Mouse (Mus musculus) neural tube, embryonic 14.5 days (tissue): ENCODE data around the gene Lrmp. TPM values are rescaled to one million over a fixed set of nuclear protein-coding genes. Genes with fewer than 3 reads are reported as not detected.
A peak's percentile ranks its signal among the peaks of the same experiment; 100 is the strongest.

Experiments used
- ATAC-seq: fragments of 200-750 bp; cut with Nextera tagmentation; 2 replicates; pipeline ENCODE4 v1.8.0; 2017; ENCODE audit warnings: low read depth, mild to moderate bottlenecking, moderate TSS enrichment, moderate library complexity
- H3K27ac ChIP-seq: fragments of 300-500 bp; sonication (generic); 2 replicates; pipeline ENCODE4 v1.5.1; 2014; ENCODE audit warnings: low read depth, mild to moderate bottlenecking, control low read depth, low read length, moderate library complexity, mixed read lengths
- H3K27me3 ChIP-seq: fragments of 300-500 bp; sonication (generic); 2 replicates; pipeline ENCODE4 v1.6.1; 2014; ENCODE audit warnings: low read length; ENCODE audit not compliant: control insufficient read depth, insufficient read depth
- H3K36me3 ChIP-seq: fragments of 300-500 bp; sonication (generic); 2 replicates; pipeline ENCODE4 v1.6.1; 2014; ENCODE audit warnings: low read length, mixed read lengths; ENCODE audit not compliant: control insufficient read depth, insufficient read depth
- H3K4me1 ChIP-seq: fragments of 300-500 bp; sonication (generic); 2 replicates; pipeline ENCODE4 v1.6.1; 2014; ENCODE audit warnings: low read length; ENCODE audit not compliant: control insufficient read depth, insufficient read depth
- H3K4me2 ChIP-seq: fragments of 300-500 bp; sonication (generic); 2 replicates; pipeline ENCODE4 v1.6.1; 2014; ENCODE audit warnings: mild to moderate bottlenecking, low read depth, low read length, control low read depth
- H3K4me3 ChIP-seq: fragments of 300-500 bp; sonication (generic); 2 replicates; pipeline ENCODE4 v1.5.1; 2014; ENCODE audit warnings: low read depth, low read length, control low read depth, mixed read lengths
- H3K9ac ChIP-seq: fragments of 300-500 bp; sonication (generic); replicated peaks from 2 replicates; pipeline ENCODE4 v1.6.1; 2014; ENCODE audit warnings: low read depth, mild to moderate bottlenecking, control low read depth, low read length, mixed read lengths
- H3K9me3 ChIP-seq: fragments of 300-500 bp; sonication (generic); 2 replicates; pipeline ENCODE4 v1.6.1; 2016; ENCODE audit warnings: low read length; ENCODE audit not compliant: control insufficient read depth
- WGBS: fragments of 180-500 bp; shearing (Covaris S2); extraction: QIAGEN DNeasy Blood & Tissue Kit; methylation state at CpG from one replicate; pipeline ENCODE4 v1.1.7; 2014; 5-methylcytosine and 5-hydroxymethylcytosine counted together
- polyA plus RNA-seq: library from polyadenylated mRNA; unstranded; fragments of >200 nt; fragmentation: Nextera tagmentation; extraction: Ambion mirVana; gene quantifications from 2 replicates; pipeline ENCODE4 v1.2.1, GENCODE M21; 2014

The Lrmp gene
- polyA plus RNA-seq, 1 experiment from 2014 or later = 0.37 TPM

DNA sequence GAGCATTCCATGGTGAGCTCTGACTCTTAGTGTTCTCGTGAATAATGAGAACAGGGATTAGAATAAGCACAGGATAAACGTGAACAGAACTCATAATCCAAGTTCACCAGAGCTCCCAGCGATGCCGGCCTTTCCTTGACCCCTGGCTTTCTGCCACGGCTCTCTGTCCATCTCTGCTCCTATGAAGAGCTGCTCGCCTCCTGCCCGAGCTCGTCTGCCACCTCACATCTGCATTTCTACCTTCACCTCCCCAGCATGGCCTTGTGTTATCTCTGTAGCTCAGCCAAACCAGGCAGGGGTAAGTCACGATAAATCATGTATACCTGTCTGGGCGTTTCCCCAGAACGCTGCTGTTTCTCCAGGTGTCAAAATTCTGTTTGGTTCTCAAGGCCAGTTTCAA, 25.3 kb downstream of the Lrmp start:
- no peak for ATAC-seq
- 78% methylated on average over 11 of the region's 11 CpGs for WGBS

DNA sequence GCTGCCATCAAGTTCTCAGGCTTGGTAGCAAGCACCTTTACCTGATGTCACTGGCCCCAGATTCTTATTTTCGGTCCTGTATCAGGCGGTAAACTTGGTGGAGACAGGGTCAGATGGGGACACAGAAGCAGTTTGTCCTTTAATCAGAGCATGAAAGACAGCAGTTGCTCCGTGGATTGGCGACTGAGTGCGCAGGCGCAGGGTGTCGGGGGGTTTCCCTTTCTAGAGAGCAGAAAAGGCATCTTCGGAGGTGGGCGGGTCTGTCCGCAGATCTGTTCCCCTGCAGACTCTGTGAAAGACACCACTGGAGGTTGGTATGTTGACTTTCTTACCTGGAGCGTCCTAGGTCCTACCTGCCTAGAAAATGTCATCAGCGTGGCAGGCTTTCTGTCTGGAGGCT, 26.4 kb downstream of the Lrmp start:
- ATAC-seq = no peak
- no peaks in the 10 kb centered on the region for H3K27me3 ChIP-seq
- H3K4me2 ChIP-seq = no peak overlapping the region
- H3K27ac ChIP-seq = no peak overlapping the region
- H3K9me3 ChIP-seq = no peaks in the 10 kb centered on the region
- no peak overlapping the region for H3K4me3 ChIP-seq
- 92% methylated on average over 12 of the region's 12 CpGs for WGBS
- H3K4me1 ChIP-seq = no peaks in the 10 kb centered on the region
- no peak overlapping the region for H3K9ac ChIP-seq
- H3K36me3 ChIP-seq = no peaks in the 10 kb centered on the region

More for the DNA sequence above, 25.3 kb downstream of the Lrmp start:
- H3K36me3 ChIP-seq = no peaks in the 10 kb centered on the region
- no peaks in the 10 kb centered on the region for H3K4me1 ChIP-seq
- H3K27ac ChIP-seq = no peak overlapping the region
- H3K4me3 ChIP-seq = no peak overlapping the region
- no peaks in the 10 kb centered on the region for H3K9me3 ChIP-seq
- no peak overlapping the region for H3K9ac ChIP-seq
- no peak overlapping the region for H3K4me2 ChIP-seq
- H3K27me3 ChIP-seq = no peaks in the 10 kb centered on the region

DNA sequence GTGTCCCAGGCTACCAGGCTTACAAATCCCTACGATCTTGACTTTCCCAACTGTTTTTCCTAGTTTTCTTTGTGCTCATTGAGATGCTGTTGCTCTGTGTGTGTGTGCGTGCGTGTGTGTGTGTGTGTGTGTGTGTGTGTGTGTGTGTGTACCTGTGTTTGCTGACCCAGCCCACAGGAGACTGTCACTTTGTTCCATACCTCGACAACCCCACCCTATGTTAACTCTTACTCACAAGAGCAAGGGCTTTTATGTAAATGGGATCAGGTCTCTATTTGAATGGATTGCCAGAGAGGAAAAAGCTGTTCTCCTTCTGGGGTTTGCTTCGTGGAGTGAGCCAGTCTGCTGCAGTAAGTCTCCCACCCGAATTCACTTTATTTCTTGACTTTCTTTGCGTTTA, 29.7 kb downstream of the Lrmp start:
- no peak overlapping the region for H3K9ac ChIP-seq
- no peaks in the 10 kb centered on the region for H3K27me3 ChIP-seq
- H3K4me1 ChIP-seq = no peaks in the 10 kb centered on the region
- WGBS = 76% methylated on average over 7 of the region's 7 CpGs
- H3K4me3 ChIP-seq = no peak overlapping the region
- H3K4me2 ChIP-seq = no peak overlapping the region
- no peaks in the 10 kb centered on the region for H3K36me3 ChIP-seq
- no peak overlapping the region for H3K27ac ChIP-seq
- no peaks in the 10 kb centered on the region for H3K9me3 ChIP-seq
- ATAC-seq = no peak

DNA sequence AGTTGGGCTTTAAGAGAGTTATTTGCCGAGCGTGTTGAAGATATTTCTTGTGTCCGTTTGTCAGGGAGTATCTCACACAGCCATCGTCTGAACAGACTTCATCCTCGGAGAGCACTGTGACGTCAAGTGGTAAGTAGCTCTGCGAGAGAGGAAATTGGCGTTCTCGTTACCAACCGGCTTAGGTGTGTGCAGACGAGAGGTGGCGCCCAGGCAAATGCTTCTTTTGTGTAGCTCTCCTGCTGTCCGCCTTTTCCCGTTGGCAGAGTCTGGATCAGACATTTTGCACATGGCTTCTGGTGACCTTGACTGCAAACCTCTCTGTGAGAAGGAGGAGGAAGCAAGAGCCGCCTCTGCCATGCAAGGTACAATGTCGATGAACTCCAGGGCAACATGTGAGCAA, 32.3 kb downstream of the Lrmp start:
- H3K4me2 ChIP-seq = no peak overlapping the region
- no peaks in the 10 kb centered on the region for H3K36me3 ChIP-seq
- H3K27ac ChIP-seq = no peak overlapping the region
- H3K9me3 ChIP-seq = no peaks in the 10 kb centered on the region
- H3K27me3 ChIP-seq = no peaks in the 10 kb centered on the region
- H3K4me1 ChIP-seq = no peaks in the 10 kb centered on the region
- H3K9ac ChIP-seq = no peak overlapping the region
- WGBS = 91% methylated on average over 16 of the region's 16 CpGs
- H3K4me3 ChIP-seq = no peak overlapping the region
- no peak for ATAC-seq

DNA sequence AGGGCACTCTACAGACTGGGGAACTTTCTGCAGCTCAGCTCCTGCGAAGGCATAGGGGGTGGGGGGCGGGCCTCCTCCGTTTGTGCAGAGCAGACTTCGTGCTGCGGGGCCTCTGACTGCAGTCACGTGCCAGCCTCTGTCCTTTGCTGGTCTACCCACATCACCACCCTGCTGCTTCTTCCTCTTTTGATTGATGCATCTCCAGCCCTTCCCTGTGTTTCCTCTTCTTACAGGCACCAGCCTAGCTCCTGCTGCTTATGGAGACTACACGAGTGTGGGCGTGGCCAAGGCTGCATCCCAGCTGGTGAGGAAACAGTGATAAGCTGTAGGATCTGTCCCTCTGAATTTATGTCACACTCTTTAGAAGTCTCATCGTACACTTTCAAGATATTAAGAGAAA, 33.6 kb downstream of the Lrmp start:
- no peaks in the 10 kb centered on the region for H3K4me1 ChIP-seq
- H3K9me3 ChIP-seq = no peaks in the 10 kb centered on the region
- 52% methylated on average over 9 of the region's 9 CpGs for WGBS
- H3K27me3 ChIP-seq = no peaks in the 10 kb centered on the region
- H3K27ac ChIP-seq = no peak overlapping the region
- no peaks in the 10 kb centered on the region for H3K36me3 ChIP-seq
- H3K9ac ChIP-seq = no peak overlapping the region
- ATAC-seq = no peak
- H3K4me2 ChIP-seq = no peak overlapping the region
- no peak overlapping the region for H3K4me3 ChIP-seq

DNA sequence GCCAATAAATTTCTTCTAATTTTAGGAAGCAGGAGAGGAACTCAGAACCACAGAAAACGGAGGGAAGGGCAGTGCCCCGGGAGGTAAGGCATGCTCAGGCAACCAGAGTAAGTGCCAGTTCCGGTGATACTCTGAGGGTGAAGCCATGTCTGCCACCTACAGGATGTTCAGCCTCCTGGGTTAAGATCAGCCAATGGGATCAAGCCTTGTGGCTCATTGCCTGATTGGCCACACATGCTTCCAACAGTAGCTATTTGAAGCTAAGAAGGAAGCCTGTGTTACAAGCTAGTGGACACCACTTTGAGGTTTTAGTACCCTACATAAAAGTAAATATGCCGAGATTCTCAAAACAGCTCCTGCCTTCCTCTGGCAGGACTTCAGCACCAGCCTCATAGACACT, 43.2 kb downstream of the Lrmp start:
- no peak overlapping the region for H3K4me3 ChIP-seq
- no peaks in the 10 kb centered on the region for H3K36me3 ChIP-seq
- H3K9me3 ChIP-seq = no peaks in the 10 kb centered on the region
- H3K27ac ChIP-seq = no peak overlapping the region
- 70% methylated on average over 4 of the region's 4 CpGs for WGBS
- ATAC-seq = no peak
- no peak overlapping the region for H3K4me2 ChIP-seq
- H3K27me3 ChIP-seq = no peaks in the 10 kb centered on the region
- H3K4me1 ChIP-seq = no peaks in the 10 kb centered on the region
- H3K9ac ChIP-seq = no peak overlapping the region

DNA sequence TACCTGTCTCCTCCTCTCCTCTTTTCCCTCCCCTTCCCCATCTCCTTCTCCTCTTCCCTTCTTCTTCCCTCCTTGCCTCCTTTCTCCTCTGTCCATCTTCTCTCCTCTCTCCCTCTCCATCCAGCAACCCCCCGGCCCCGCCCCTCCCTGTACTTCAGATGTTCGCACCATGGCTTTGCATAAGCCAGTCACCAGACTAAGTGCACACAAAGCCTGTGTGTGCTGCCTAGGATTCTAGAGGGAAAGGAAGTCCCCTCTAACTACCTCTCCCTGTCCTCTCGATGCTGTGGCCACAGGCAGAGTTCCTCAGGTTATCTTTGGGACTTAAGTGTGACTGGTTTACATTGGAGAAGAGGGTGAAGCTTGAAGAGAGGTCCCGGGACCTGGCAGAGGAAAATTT, 45.1 kb downstream of the Lrmp start:
- Histone ChIP-seq H3K9me3 (no peaks in the 10 kb centered on the region), H3K4me3 (no peak overlapping the region), H3K4me1 (no peaks in the 10 kb centered on the region), H3K27ac (no peak overlapping the region), H3K4me2 (no peak overlapping the region), H3K9ac (no peak overlapping the region), H3K27me3 (no peaks in the 10 kb centered on the region), H3K36me3 (no peaks in the 10 kb centered on the region)
- WGBS = 78% methylated on average over 5 of the region's 5 CpGs
- ATAC-seq = no peak

DNA sequence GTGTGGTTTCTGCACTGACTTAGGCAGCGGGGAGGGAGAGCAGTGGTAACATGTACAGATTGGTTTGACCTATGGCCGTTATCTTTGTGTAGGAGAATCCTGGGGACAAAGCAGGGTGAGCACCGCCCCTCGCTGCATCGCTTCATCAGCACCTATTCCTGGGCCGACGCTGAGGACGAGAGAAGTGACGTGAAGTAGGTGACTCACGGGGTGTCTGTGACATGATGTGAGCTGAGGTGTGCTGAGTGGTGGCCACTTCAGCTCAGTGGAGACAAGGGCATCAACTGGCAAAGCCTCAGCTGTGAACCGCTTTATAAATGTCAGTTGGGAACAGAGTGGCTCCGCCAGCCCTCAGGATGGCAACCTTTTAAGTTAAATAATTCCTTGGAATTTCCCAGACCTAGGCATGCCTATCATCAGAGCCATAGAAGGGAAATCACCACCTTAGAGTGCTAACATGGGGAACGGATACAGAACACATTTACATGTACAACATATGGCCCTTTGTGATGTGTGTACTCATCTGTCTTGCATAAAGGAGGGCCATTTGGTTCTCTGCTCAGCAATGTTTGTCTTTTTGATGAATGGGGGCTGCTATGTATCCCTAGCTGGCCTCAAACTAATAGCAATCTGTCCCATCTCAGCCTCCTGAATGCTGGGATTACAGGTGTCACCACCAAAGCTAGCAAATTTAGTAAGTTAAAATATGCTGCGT, 56.6 kb downstream of the Lrmp start:
- Histone ChIP-seq H3K9me3 (no peaks in the 10 kb centered on the region), H3K27ac (no peak overlapping the region), H3K4me2 (no peak overlapping the region), H3K27me3 (no peaks in the 10 kb centered on the region), H3K4me1 (0 out of 2 replicates have a peak, but pooled peaks cover 6% of the 10 kb centered on the region), H3K36me3 (no peaks in the 10 kb centered on the region), H3K4me3 (no peak overlapping the region), H3K9ac (no peak overlapping the region)
- 79% methylated on average over 14 of the region's 14 CpGs for WGBS
- ATAC-seq = no peak

DNA sequence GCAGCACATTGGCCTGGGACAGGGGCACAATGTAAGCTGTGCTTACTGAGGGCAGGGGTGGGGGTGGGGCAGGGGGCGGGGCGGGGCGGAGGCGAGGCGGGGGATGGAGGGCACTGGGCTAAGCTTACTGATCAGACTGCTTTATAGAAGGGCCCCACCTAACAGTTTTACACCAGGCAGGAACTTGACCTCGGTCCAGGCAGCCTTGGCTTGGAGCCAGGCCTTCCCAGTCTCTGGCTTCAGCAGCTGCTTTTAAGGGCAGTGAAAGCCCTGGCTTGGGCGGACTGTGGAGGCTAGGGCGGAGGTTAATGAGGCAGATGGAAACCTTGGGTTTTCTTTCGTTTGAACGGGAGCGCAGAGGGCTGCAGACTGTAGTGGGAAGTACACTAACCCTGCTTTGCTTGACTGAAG, 58.3 kb downstream of the Lrmp start:
- no peaks in the 10 kb centered on the region for H3K27me3 ChIP-seq
- ATAC-seq = peak; percentile 76; the same call in 1 of the 2 replicates
- H3K9me3 ChIP-seq = no peaks in the 10 kb centered on the region
- no peak overlapping the region for H3K4me3 ChIP-seq
- 0 out of 2 replicates have a peak, but pooled peaks cover 6% of the 10 kb centered on the region for H3K4me1 ChIP-seq
- H3K4me2 ChIP-seq = peak overlapping the region; percentile 6; the same call in 1 of the 2 replicates
- no peak overlapping the region for H3K27ac ChIP-seq
- no peaks in the 10 kb centered on the region for H3K36me3 ChIP-seq
- H3K9ac ChIP-seq = no peak overlapping the region
- 1% methylated on average over 11 of the region's 11 CpGs for WGBS
